Mouse (Mus musculus): ENCODE results near the gene Lce1m. TPM values are rescaled to one million over a fixed set of nuclear protein-coding genes. Genes with fewer than 3 reads are reported as not detected.
"Not testable (repeated sequence)": the region's sequence is repeated elsewhere in the genome, so short reads cannot be mapped to it uniquely, and the experiment has no call there.

Lce1m gene
- not detected in 2 replicates for polyA plus RNA-seq (2015; fragmentation: Nextera tagmentation; extraction: Ambion mirVana)

DNA sequence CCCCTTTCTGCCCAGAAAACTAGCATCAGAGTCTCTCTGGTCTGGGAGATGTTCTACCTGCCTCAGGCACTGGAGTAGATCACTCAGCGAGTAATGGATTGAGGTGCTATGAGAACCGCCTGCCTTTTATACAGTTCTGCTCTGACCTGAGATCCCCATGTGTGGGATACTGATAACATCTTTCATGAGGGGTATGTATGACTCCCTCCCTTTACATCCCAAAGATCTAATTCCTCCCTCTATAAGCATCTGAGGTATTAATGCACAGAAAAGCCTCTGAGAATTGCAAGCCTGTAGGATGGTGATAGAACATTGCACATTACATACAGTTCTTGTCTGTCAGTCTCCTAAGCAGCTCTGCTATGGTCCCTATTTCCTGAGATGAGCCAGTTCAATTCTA, at the start of gene Lce1m:
Gene Lce1m (minus strand): TSS at position 101 of the 400 bp plus-strand sequence.
- 72% methylated on average over 2 of the region's 2 CpGs for whole genome bisulfite sequencing (ENCODE audit: insufficient replicate concordance)
- H3K36me3 ChIP-seq (replicated peaks): no peaks in the 10 kb centered on the region
- H3K9me3 ChIP-seq (replicated peaks): no peaks in the 10 kb centered on the region
- ATAC-seq (ENCODE audit: insufficient read depth): no peak
- H3K27me3 ChIP-seq: peaks cover 16% of the 10 kb centered on the region
- H3K4me3 ChIP-seq (replicated peaks): no peak within 1 kb of the TSS
- H3K9ac ChIP-seq: no peak within 1 kb of the TSS
- H3K4me1 ChIP-seq (replicated peaks): no peaks in the 10 kb centered on the region
- H3K27ac ChIP-seq (replicated peaks): no peak within 1 kb of the TSS
- H3K4me2 ChIP-seq: no peak within 1 kb of the TSS

DNA sequence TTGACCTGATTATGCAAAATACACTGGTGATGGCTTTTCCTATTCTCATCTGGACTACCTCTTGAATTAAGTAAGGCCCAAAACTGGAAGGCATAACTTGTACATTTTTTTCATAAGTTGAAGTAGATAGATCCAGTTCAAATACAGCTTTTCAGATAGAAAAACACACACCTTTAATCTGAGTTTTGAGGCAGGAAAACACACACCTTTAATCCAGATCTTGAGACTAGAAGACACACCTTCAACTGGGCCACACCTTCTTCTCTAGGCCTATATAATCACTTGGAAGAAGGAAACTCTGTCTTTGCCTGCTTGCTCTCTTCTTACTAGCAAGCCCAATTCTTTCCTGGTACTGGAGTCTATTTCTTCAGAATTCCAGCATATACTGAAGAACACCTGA, 49.7 kb upstream of the Lce1m start, which contains the start of gene Gm4858:
Gene Gm4858 (plus strand): TSS at position 301 of the 400 bp plus-strand sequence.
- ATAC-seq (ENCODE audit: insufficient read depth); H3K4me1 ChIP-seq (replicated peaks); H3K27me3 ChIP-seq; H3K9ac ChIP-seq; H3K4me3 ChIP-seq (replicated peaks); H3K4me2 ChIP-seq; H3K36me3 ChIP-seq (replicated peaks); H3K9me3 ChIP-seq (replicated peaks); H3K27ac ChIP-seq (replicated peaks): not testable (repeated sequence)

DNA sequence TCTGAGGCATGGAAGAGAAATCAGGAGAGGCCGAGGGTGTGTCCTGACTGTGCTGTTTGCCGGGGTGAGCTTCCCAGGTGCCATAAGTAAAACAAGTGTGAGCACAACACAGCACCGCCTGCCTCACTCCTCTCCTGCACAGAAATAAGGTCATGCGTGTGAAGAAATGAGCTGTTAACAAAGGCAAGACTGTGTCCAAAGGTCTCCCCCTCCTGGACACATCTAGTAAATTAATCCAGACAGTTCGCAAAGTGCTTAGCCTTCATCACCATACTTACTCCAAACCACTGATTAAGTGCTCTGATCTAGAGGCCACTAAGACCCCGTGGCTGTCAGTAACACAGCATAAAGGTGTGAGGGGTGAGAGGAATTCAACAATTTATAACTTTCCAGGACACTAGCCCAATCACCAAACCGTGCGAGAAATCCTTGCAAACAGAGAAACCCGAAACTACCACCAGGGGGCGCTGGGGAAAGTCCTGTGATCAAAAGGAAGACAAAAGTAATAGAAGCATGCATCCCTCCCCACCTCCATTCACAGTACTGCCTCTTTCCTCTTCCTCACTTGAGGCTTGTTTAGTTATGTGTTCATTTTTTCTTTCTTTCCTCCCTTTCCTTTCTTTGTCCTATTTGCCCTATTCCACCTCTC, 34.1 kb upstream of the Lce1m start:
- no peaks in the 10 kb centered on the region for H3K36me3 ChIP-seq (replicated peaks)
- no peaks in the 10 kb centered on the region for H3K4me1 ChIP-seq (replicated peaks)
- no peak overlapping the region for H3K4me3 ChIP-seq (replicated peaks)
- no peaks in the 10 kb centered on the region for H3K27me3 ChIP-seq
- no peak overlapping the region for H3K27ac ChIP-seq (replicated peaks)
- no peak overlapping the region for H3K4me2 ChIP-seq
- H3K9me3 ChIP-seq (replicated peaks): no peaks in the 10 kb centered on the region
- 46% methylated on average over 10 of the region's 10 CpGs for WGBS (ENCODE audit: insufficient replicate concordance)
- no peak for ATAC-seq (ENCODE audit: insufficient read depth)
- no peak overlapping the region for H3K9ac ChIP-seq

DNA sequence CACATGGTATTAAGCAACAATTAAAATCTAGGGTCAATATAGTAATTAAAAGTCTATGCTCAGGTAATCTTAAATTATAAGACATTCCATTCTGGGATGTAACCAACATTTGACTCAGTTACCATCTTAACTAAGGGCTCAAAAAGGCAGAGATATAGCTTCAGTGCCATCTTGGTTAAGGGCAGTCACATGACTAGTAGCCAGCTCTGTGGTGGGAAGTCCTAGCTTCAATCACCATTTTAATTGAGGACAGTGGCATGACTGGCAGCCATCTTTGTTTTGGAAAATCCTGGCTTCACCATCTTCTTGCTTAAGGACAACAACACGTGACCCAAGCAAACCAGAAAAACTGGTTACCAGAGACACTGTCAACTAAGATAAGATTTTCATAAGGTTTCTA, 31.3 kb upstream of the Lce1m start:
- H3K9me3 ChIP-seq (replicated peaks): no peaks in the 10 kb centered on the region
- no peak overlapping the region for H3K9ac ChIP-seq
- no peak for ATAC-seq (ENCODE audit: insufficient read depth)
- no peak overlapping the region for H3K4me2 ChIP-seq
- no peaks in the 10 kb centered on the region for H3K4me1 ChIP-seq (replicated peaks)
- no peak overlapping the region for H3K27ac ChIP-seq (replicated peaks)
- H3K36me3 ChIP-seq (replicated peaks): no peaks in the 10 kb centered on the region
- WGBS (ENCODE audit: insufficient replicate concordance): 49% methylated on average over 1 of the region's 1 CpGs
- no peak overlapping the region for H3K4me3 ChIP-seq (replicated peaks)
- H3K27me3 ChIP-seq: no peaks in the 10 kb centered on the region

DNA sequence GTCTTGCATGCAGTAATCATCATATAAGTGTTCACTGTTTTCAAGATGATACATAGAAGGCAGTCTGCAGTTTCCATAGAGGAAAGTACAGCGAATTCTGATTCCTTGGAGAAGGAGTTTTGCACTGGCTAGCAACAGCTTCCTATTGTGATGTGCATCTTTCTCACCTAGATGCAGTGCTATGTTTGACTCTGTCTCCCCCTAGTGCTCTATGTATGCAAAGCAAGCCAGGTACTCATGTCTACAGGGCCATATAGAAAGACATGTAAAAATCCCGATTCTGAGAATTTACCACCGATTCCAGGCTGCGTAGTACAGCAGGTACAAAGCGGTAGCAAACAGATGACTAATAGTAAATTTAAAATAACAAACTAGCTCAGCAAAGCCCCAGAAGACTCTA, 12.6 kb upstream of the Lce1m start:
- no peaks in the 10 kb centered on the region for H3K4me1 ChIP-seq (replicated peaks)
- no peak overlapping the region for H3K9ac ChIP-seq
- no peaks in the 10 kb centered on the region for H3K36me3 ChIP-seq (replicated peaks)
- no peaks in the 10 kb centered on the region for H3K9me3 ChIP-seq (replicated peaks)
- 50% methylated on average over 5 of the region's 5 CpGs for WGBS (ENCODE audit: insufficient replicate concordance)
- no peaks in the 10 kb centered on the region for H3K27me3 ChIP-seq
- ATAC-seq (ENCODE audit: insufficient read depth): no peak
- H3K4me3 ChIP-seq (replicated peaks): no peak overlapping the region
- H3K27ac ChIP-seq (replicated peaks): no peak overlapping the region
- H3K4me2 ChIP-seq: no peak overlapping the region

DNA sequence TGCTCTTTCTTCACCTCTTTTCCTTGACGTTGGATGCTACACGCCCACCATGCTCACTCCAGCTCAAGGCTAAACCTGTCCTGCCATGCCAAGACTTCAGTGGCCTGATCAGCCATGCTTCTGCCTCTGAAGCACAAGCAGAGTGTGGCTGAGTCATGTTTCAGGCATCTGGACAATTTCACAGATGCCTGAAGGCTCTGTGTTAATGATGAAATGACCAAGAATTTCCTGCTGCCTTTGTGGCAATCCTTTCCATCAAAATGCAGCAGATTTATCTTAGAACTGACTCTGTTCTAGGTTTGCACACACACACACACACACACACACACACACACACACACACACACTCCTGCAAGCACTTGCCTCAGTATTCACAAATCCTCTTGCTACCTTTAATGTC, 6.6 kb upstream of the Lce1m start:
- H3K9me3 ChIP-seq (replicated peaks): no peaks in the 10 kb centered on the region
- H3K27ac ChIP-seq (replicated peaks): no peak overlapping the region
- 54% methylated on average over 2 of the region's 2 CpGs for WGBS (ENCODE audit: insufficient replicate concordance)
- no peak for ATAC-seq (ENCODE audit: insufficient read depth)
- H3K36me3 ChIP-seq (replicated peaks): no peaks in the 10 kb centered on the region
- no peak overlapping the region for H3K4me2 ChIP-seq
- no peaks in the 10 kb centered on the region for H3K4me1 ChIP-seq (replicated peaks)
- no peak overlapping the region for H3K4me3 ChIP-seq (replicated peaks)
- H3K9ac ChIP-seq: no peak overlapping the region
- H3K27me3 ChIP-seq: no peaks in the 10 kb centered on the region

DNA sequence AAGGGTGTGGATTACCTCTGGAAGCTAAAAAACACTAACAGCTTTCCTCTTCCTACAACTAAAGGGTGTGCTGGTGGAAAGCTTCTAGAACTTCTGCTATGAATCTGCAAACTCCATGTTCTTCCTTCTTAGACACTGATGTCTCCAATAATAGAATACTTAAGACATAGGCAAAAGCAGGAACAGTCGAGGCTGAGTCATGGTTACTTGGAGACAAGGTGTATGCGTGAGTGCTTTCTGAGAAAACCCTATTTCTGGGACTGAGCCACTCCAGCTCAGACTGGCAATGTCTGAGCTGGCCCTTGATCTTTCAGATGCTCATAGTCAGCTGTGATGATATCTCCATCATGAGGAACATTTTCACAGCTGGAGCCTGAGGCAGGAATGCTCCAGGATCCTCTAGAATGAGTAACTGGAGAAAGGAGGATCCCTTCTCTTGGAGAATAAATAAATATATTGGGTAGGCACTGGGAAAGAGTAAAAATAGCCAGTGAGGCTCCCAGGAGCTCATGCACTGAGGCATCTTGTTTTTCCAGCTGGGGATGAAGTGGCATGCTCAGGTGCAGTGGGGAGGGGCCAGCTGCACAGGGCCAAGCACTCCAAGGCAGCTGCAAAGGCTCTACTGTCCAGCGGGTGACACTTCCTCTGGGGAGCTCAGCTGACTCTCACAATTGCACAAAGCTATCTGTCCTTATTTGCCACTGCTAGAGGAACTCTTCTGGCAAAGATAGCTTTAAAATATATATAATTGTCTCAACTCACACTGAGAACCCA, 4.7 kb upstream of the Lce1m start:
- WGBS (ENCODE audit: insufficient replicate concordance): 55% methylated on average over 3 of the region's 3 CpGs
- no peaks in the 10 kb centered on the region for H3K9me3 ChIP-seq (replicated peaks)

DNA sequence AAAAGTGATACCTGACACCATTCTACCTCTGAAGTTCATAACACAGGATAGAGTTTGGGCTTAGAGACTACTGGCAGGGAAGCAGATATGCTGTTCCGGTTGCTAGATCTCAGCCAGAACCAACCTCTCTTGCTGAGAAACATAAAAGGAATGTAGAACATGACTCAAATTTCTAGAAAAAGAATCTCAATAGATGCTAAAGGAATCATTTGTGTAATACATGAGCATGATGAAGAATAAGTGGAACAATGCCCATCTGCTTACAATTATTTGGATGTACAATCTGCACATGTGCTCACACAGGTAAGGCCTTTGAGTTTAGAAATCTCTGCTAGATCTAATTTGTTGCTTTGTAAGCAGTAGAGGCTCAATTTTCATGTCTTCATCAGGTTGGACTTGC, 2.3 kb upstream of the Lce1m start:
- no peak overlapping the region for H3K27ac ChIP-seq (replicated peaks)
- no peak overlapping the region for H3K4me3 ChIP-seq (replicated peaks)
- H3K9ac ChIP-seq: no peak overlapping the region
- H3K9me3 ChIP-seq (replicated peaks): no peaks in the 10 kb centered on the region
- no peak overlapping the region for H3K4me2 ChIP-seq
- no peaks in the 10 kb centered on the region for H3K27me3 ChIP-seq
- WGBS (ENCODE audit: insufficient replicate concordance): 78% methylated on average over 1 of the region's 1 CpGs
- no peak for ATAC-seq (ENCODE audit: insufficient read depth)
- H3K36me3 ChIP-seq (replicated peaks): no peaks in the 10 kb centered on the region
- H3K4me1 ChIP-seq (replicated peaks): no peaks in the 10 kb centered on the region

More for the DNA sequence above, 4.7 kb upstream of the Lce1m start:
- no peaks in the 10 kb centered on the region for H3K4me1 ChIP-seq (replicated peaks)
- H3K36me3 ChIP-seq (replicated peaks): no peaks in the 10 kb centered on the region
- no peak overlapping the region for H3K27ac ChIP-seq (replicated peaks)
- H3K9ac ChIP-seq: no peak overlapping the region
- H3K27me3 ChIP-seq: no peaks in the 10 kb centered on the region
- no peak overlapping the region for H3K4me3 ChIP-seq (replicated peaks)
- ATAC-seq (ENCODE audit: insufficient read depth): no peak
- no peak overlapping the region for H3K4me2 ChIP-seq

DNA sequence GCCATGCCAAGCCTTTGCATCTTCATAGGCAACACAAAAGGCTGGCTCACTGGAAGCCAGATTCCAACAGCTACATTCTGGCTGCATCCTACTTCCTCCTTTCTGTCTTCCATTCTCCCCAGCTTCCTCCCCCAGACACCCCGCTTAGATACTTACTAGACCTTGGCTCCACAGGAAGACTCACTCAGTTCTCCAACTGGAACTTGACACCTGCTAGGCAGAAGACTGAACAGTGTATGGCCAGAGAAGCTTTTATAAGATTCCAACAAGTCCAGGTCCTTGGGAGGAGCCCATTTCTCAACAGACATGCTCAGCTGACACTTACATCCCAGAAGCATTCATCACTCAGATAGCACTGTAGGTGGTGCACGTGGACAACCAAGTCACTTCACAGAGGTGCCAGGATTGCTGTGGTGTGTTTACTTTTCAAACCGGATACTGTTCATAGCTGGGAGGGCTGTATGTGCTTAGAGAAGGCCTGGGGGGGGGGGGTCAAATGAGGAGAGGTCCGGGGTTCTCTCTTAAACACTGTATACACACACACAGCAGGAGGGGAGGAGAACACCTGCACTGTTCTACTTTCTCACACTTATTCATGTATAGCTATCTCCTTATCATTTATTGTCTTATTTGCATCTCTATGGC, 3.3 kb downstream of the Lce1m start, which contains the start of gene Crct1:
Gene Crct1 (minus strand): TSS at position 228 of the 645 bp plus-strand sequence.
- Histone ChIP-seq H3K4me2 (peak within 1 kb of the TSS; percentile 53), H3K9ac (no peak within 1 kb of the TSS), H3K27me3 (peaks cover 18% of the 10 kb centered on the region), H3K36me3 (replicated peaks) (no peaks in the 10 kb centered on the region), H3K4me1 (replicated peaks) (no peaks in the 10 kb centered on the region), H3K9me3 (replicated peaks) (no peaks in the 10 kb centered on the region), H3K27ac (replicated peaks) (no peak within 1 kb of the TSS), H3K4me3 (replicated peaks) (peak within 1 kb of the TSS; percentile 34)
- 31% methylated on average over 4 of the region's 4 CpGs for WGBS (ENCODE audit: insufficient replicate concordance)
- no peak for ATAC-seq (ENCODE audit: insufficient read depth)

DNA sequence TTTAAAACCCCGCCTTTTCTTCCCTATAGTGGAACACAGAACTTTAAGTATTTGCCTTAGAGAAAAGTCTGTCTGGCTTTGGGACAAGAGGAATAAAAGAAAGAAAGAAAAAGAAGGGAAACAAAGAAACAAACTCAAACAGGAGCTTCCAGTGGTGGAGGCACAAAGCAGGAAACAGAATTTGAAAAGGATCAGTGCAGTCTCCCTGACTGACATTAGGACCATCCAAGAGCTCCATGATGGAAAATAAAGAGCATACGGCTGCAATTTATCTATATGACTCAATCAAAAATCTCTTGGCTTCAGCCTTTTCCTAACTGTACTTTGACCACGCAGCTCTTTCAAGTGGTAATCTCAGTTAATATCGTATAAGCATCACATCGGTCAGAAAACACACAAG, 4.0 kb downstream of the Lce1m start:
- Histone ChIP-seq H3K4me2 (peak overlapping the region; percentile 53), H3K4me3 (replicated peaks) (peak overlapping the region; percentile 34), H3K27me3 (peaks cover 18% of the 10 kb centered on the region), H3K9me3 (replicated peaks) (no peaks in the 10 kb centered on the region), H3K4me1 (replicated peaks) (no peaks in the 10 kb centered on the region), H3K9ac (no peak overlapping the region), H3K27ac (replicated peaks) (no peak overlapping the region), H3K36me3 (replicated peaks) (no peaks in the 10 kb centered on the region)
- WGBS (ENCODE audit: insufficient replicate concordance): 34% methylated on average over 5 of the region's 5 CpGs
- ATAC-seq (ENCODE audit: insufficient read depth): no peak

DNA sequence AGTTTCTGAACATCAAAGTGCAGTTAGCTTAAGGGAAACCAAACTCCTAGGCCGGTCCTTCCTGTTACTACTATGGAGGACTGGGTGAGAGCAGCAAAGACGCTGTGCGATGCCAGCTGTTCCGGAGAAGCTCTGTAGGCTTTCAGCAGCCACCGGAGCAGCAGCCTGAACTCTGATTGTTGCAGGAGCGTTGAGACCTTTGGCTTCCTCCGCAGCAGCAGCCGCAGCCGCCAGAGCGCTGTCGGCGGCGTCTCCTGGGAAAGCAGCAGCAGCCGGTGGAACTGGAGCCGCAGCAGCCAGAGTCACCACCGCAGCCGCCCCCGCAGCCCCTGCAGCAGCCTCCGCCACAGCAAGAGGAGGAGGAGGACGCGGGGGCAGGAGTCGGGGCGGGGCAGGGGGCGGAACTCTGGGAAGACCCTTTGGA, 4.5 kb downstream of the Lce1m start:
- 3% methylated on average over 24 of the region's 24 CpGs for WGBS (ENCODE audit: insufficient replicate concordance)
- Histone ChIP-seq H3K9me3 (replicated peaks) (no peaks in the 10 kb centered on the region), H3K9ac (no peak overlapping the region), H3K4me3 (replicated peaks) (peak overlapping the region; percentile 34), H3K4me1 (replicated peaks) (no peaks in the 10 kb centered on the region), H3K27me3 (peaks cover 18% of the 10 kb centered on the region), H3K27ac (replicated peaks) (no peak overlapping the region), H3K36me3 (replicated peaks) (no peaks in the 10 kb centered on the region), H3K4me2 (peak overlapping the region; percentile 53)
- no peak for ATAC-seq (ENCODE audit: insufficient read depth)

Data from liver, embryonic 15.5 days (tissue).